Mouse (Mus musculus) layer of hippocampus, adult 9-11 months (tissue): ENCODE data around the gene Sco1.
A peak's percentile ranks its signal among the peaks of the same experiment; 100 is the strongest.
"Not testable (repeated sequence)": the region's sequence is repeated elsewhere in the genome, so short reads cannot be mapped to it uniquely, and the experiment has no call there.

Experiments used
- DNase-seq: peaks from one replicate; pipeline ENCODE4 v3.0.0; 2022

Gene Sco1

GRCm38 (mm10) chr11:67052321-67052952 is at the start of gene Sco1, which contains the start of gene Adprm:
Gene Sco1 (plus strand): TSS chr11:67052670.
Gene Adprm (minus strand): TSS chr11:67052594.
- DNase-seq, result peak; percentile 89

- no peak for DNase-seq
Measured at GRCm38 (mm10) chr11:67002911-67003310, 49.6 kb upstream of the Sco1 start.

GRCm38 (mm10) chr11:67007961-67008360 is 44.5 kb upstream of the Sco1 start:
- no peak for DNase-seq

- DNase-seq, result no peak
Measured at GRCm38 (mm10) chr11:67008528-67008927, 43.9 kb upstream of the Sco1 start.

- DNase-seq, result no peak
Measured at GRCm38 (mm10) chr11:67010430-67010829, 42.0 kb upstream of the Sco1 start.

GRCm38 (mm10) chr11:67011635-67012034 is 40.8 kb upstream of the Sco1 start:
- DNase-seq, result no peak

GRCm38 (mm10) chr11:67017801-67018591 is 34.5 kb upstream of the Sco1 start:
- DNase-seq, result no peak

GRCm38 (mm10) chr11:67019711-67020475 is 32.6 kb upstream of the Sco1 start:
- DNase-seq, result no peak

GRCm38 (mm10) chr11:67020948-67021347 is 31.5 kb upstream of the Sco1 start:
- DNase-seq, result no peak

- DNase-seq, result no peak
Measured at GRCm38 (mm10) chr11:67022354-67023115, 29.9 kb upstream of the Sco1 start.

- DNase-seq, result not testable (repeated sequence)
Measured at GRCm38 (mm10) chr11:67023191-67023590, 29.3 kb upstream of the Sco1 start.

- no peak for DNase-seq
Measured at GRCm38 (mm10) chr11:67023802-67024340, 28.6 kb upstream of the Sco1 start.

- DNase-seq, result peak; percentile 90
Measured at GRCm38 (mm10) chr11:67024867-67025477, 27.5 kb upstream of the Sco1 start, which contains the start of gene Tmem220. Gene Tmem220 (plus strand): TSS chr11:67025154.

- DNase-seq, result no peak
Measured at GRCm38 (mm10) chr11:67030904-67031602, 21.4 kb upstream of the Sco1 start.

- DNase-seq, result no peak
Measured at GRCm38 (mm10) chr11:67031603-67031915, 20.9 kb upstream of the Sco1 start.

GRCm38 (mm10) chr11:67034775-67035485 is 17.5 kb upstream of the Sco1 start:
- no peak for DNase-seq

GRCm38 (mm10) chr11:67036229-67036628 is 16.2 kb upstream of the Sco1 start:
- DNase-seq, result no peak

GRCm38 (mm10) chr11:67036892-67037291 is 15.6 kb upstream of the Sco1 start:
- no peak for DNase-seq

GRCm38 (mm10) chr11:67039799-67040198 is 12.7 kb upstream of the Sco1 start:
- no peak for DNase-seq

GRCm38 (mm10) chr11:67040483-67040882 is 12.0 kb upstream of the Sco1 start:
- DNase-seq, result no peak

GRCm38 (mm10) chr11:67043007-67043406 is 9.5 kb upstream of the Sco1 start:
- DNase-seq, result no peak
